Mouse (Mus musculus) intestine, embryonic 14.5 days (tissue): ENCODE measurements around the gene Sestd1. TPM values are rescaled to one million over a fixed set of nuclear protein-coding genes. Genes with fewer than 3 reads are reported as not detected.

Experiments
- ATAC-seq: fragments of 200-750 bp; cut with Nextera tagmentation; replicated peaks from 2 replicates; pipeline ENCODE4 v1.8.0; 2017; ENCODE audit warnings: low read depth, moderate number of reproducible peaks, moderate TSS enrichment, moderate library complexity; ENCODE audit not compliant: low FRiP score, low TSS enrichment
- DNase-seq: peaks from one replicate; pipeline ENCODE4 v3.0.0-alpha.2; 2018; ENCODE audit warnings: low spot score
- H3K27ac ChIP-seq: fragments of 300-500 bp; sonication (generic); 2 replicates; pipeline ENCODE4 v1.5.1; 2014; ENCODE audit warnings: low read depth, mild to moderate bottlenecking, control low read depth
- H3K27me3 ChIP-seq: fragments of 300-500 bp; sonication (generic); replicated peaks from 2 replicates; pipeline ENCODE4 v1.6.1; 2014; ENCODE audit warnings: low read length, control low read depth; ENCODE audit not compliant: control insufficient read depth, insufficient read depth
- H3K36me3 ChIP-seq: fragments of 300-500 bp; sonication (generic); 2 replicates; pipeline ENCODE4 v1.6.1; 2014; ENCODE audit warnings: low read length, control low read depth; ENCODE audit not compliant: control insufficient read depth, insufficient read depth
- H3K4me1 ChIP-seq: fragments of 300-500 bp; sonication (generic); replicated peaks from 2 replicates; pipeline ENCODE4 v1.6.1; 2014; ENCODE audit warnings: low read length, control low read depth, mixed read lengths; ENCODE audit not compliant: control insufficient read depth, insufficient read depth
- H3K4me2 ChIP-seq: fragments of 300-500 bp; sonication (generic); 2 replicates; pipeline ENCODE4 v1.6.1; 2014; ENCODE audit warnings: low read length
- H3K4me3 ChIP-seq: fragments of 300-500 bp; sonication (generic); 2 replicates; pipeline ENCODE4 v1.5.1; 2014; ENCODE audit warnings: low read depth, low read length, control low read depth, mixed read lengths
- H3K9ac ChIP-seq: fragments of 300-500 bp; sonication (generic); 2 replicates; pipeline ENCODE4 v1.6.1; 2014; ENCODE audit warnings: mild to moderate bottlenecking, low read length
- H3K9me3 ChIP-seq: fragments of 300-500 bp; sonication (generic); 2 replicates; pipeline ENCODE4 v1.6.1; 2016; ENCODE audit warnings: low read length, control low read depth; ENCODE audit not compliant: control insufficient read depth
- WGBS: fragments of 180-500 bp; shearing (Covaris S2); extraction: QIAGEN DNeasy Blood & Tissue Kit; methylation state at CpG from one replicate; pipeline ENCODE4 v1.1.7; 2014; 5-methylcytosine and 5-hydroxymethylcytosine counted together
- polyA plus RNA-seq: library from polyadenylated mRNA; unstranded; fragments of >200 nt; fragmentation: Nextera tagmentation; extraction: Ambion mirVana; gene quantifications from 2 replicates; pipeline ENCODE4 v1.2.1, GENCODE M21; 2014

The Sestd1 gene
- polyA plus RNA-seq, 1 experiment from 2014 or later = 20.3 TPM

DNA sequence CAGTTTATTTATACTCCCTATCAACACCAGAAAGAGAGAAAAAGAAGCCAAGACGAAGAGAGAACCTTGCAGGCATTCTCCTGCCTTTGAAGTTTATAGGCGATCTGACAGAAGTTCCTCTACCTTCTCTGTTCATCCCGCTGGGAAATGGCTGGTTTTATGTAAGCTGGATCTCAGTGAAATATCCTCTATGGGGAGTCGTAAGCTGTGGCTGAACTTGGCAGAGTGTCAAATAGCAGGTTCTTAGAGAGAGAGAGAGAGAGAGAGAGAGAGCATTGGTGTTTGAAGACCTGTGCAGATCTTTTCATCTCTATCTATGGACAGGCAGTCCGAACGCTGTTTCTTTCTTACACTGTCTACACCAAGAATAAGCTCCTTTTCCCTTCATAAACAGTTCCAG lies 107.0 kb downstream of the Sestd1 start:
- DNase-seq (no peak), ATAC-seq (no peak)
- peaks cover 30% of the 10 kb centered on the region for H3K4me1 ChIP-seq
- no peak overlapping the region for H3K9ac ChIP-seq
- WGBS = 46% methylated on average over 6 of the region's 6 CpGs
- H3K4me3 ChIP-seq = no peak overlapping the region
- H3K27ac ChIP-seq = no peak overlapping the region
- no peaks in the 10 kb centered on the region for H3K9me3 ChIP-seq
- no peak overlapping the region for H3K4me2 ChIP-seq
- no peaks in the 10 kb centered on the region for H3K36me3 ChIP-seq
- no peaks in the 10 kb centered on the region for H3K27me3 ChIP-seq

DNA sequence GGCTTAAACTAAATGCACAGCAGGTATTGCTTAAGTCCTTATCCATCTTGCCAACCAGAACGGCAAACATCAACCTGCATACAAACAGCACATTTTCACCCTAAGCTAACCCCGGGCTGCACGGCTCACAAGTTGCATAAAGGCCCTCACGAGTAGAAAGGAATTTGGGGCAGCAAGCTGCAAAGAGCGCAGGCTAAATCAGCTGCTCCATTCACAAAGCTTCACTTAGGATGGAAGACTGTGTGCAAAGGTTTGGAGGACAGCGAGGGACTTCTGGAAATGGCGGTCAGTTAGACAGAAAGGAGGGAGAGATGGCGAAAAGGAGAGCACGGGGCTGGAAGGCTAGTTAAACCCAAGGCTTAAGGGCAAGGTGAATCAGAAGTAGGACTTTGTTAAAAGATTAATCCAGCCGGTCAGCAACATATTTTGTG lies 108.1 kb downstream of the Sestd1 start:
- WGBS = 54% methylated on average over 10 of the region's 10 CpGs
- no peak for ATAC-seq

DNA sequence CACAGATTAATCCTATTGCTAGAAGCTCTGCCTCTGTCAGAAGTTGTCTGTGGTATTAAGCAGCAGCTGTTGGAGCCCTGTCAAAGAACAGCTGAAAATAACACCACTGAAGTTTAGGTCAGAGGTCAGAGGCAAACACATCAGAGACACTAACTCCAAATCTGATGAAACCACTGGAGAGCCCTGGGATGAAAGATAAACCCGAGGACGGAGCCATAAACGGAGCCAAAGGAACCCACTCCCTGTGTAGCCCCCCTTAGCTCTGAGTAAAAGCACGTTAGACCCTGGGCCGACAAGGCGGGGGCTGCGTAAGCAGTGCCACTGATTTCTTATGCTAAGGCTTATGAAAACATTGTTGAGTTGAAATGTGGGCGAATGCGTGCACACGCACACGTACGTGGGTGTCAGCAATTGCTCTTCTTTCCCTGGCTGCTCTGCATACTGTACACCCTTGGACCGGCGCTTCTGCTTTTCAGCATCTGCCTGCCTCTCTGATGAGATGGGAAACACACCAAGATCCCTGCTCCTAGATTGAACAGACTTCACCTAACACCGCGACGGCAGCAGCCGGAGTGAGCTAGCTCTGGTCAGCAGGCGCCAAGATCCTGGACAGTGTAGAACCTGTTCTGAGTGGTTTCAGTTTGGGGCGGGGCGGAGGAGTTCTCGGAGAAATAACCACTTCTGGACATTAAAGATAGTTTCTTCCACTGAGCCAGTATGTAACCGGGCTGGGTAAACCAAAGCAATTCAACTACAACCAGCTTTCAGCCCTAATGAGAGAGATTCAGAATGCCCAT lies 108.8 kb downstream of the Sestd1 start:
- ATAC-seq (peak; percentile 56), DNase-seq (no peak)
- no peaks in the 10 kb centered on the region for H3K36me3 ChIP-seq
- no peaks in the 10 kb centered on the region for H3K27me3 ChIP-seq
- no peak overlapping the region for H3K9ac ChIP-seq
- H3K4me1 ChIP-seq = peaks cover 30% of the 10 kb centered on the region
- peak overlapping the region; percentile 92 for H3K4me2 ChIP-seq
- no peaks in the 10 kb centered on the region for H3K9me3 ChIP-seq
- H3K4me3 ChIP-seq = peak overlapping the region; percentile 11; the same call in 1 of the 2 replicates
- 20% methylated on average over 23 of the region's 23 CpGs for WGBS
- peak overlapping the region; percentile 69 for H3K27ac ChIP-seq

More for the DNA sequence above, 108.1 kb downstream of the Sestd1 start:
- Histone ChIP-seq H3K9ac (no peak overlapping the region), H3K36me3 (no peaks in the 10 kb centered on the region), H3K27me3 (no peaks in the 10 kb centered on the region), H3K4me2 (peak overlapping the region; percentile 92), H3K4me3 (no peak overlapping the region), H3K9me3 (no peaks in the 10 kb centered on the region), H3K4me1 (peaks cover 30% of the 10 kb centered on the region), H3K27ac (peak overlapping the region; percentile 69; the same call in 1 of the 2 replicates)
- no peak for DNase-seq

DNA sequence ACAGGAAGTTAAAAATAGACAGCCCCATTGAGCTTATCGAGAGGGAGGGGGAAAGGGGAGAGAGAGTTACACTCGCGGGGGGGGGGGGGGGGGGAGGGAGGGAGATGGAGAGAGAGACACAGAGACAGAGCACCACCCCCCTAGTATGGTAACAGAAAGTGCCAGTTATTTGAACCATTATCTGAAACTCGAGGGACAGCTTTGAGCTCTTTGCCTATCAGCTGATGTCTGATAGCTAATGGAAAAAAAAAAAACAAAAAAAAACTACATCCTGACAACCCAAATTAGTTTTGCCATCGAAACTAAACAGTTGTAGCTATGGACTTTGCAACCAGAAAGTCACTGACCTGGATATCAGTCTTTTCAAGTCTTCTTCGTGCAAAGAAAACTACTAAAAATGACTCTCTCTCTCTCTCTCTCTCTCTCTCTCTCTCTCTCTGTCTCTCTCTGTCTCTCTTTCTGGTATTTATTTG lies 109.7 kb downstream of the Sestd1 start, which contains the start of gene Ccdc141:
Ccdc141 (minus strand) TSS at position 4 of the 473 bp plus-strand sequence.
- Histone ChIP-seq H3K9me3 (no peaks in the 10 kb centered on the region), H3K9ac (peak within 1 kb of the TSS; percentile 57), H3K4me3 (peak within 1 kb of the TSS; percentile 51), H3K27ac (peak within 1 kb of the TSS; percentile 69), H3K27me3 (no peaks in the 10 kb centered on the region), H3K36me3 (no peaks in the 10 kb centered on the region), H3K4me2 (peak within 1 kb of the TSS; percentile 92), H3K4me1 (peaks cover 30% of the 10 kb centered on the region)
- 6% methylated on average over 6 of the region's 6 CpGs for WGBS
- no peak for DNase-seq
- no peak for ATAC-seq

DNA sequence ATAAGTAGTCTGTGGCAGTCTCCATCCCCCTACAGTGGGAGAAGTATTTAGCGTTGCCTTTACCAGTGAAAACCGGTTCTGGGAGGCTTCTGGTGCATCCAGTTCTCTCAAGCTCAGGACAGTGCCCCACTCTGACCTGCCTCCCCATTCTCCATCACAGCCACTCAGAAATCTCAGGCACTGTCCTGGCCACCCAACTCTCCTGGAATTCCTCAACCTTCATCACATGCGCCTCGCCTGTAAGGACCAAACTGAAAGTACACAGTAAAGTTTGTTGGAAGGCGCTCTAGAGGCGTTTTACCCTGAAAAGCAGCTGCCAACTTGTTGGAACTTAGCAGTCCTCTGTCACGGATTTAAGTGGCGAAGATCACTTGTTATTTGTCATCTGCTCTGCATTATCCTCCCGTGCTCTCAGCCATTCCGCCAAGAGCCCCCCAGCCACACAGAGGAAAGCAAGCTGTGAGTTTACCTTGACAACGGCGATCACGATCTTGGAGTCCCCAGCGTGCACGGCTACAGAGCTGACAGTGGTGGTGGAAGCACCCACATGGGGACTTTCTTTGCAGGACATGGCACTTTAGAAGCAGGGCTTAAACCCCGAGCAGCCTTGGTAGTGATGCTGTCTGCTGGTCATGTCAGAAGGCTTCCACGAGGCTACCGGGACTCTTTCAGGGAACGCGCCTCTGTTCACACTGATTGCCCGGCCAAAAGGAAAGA lies 110.3 kb downstream of the Sestd1 start:
- DNase-seq = peak; percentile 82
- Histone ChIP-seq H3K27me3 (no peaks in the 10 kb centered on the region), H3K9ac (peak overlapping the region; percentile 57), H3K4me3 (peak overlapping the region; percentile 51), H3K4me2 (peak overlapping the region; percentile 92), H3K36me3 (no peaks in the 10 kb centered on the region), H3K27ac (peak overlapping the region; percentile 69), H3K9me3 (no peaks in the 10 kb centered on the region), H3K4me1 (peaks cover 30% of the 10 kb centered on the region)
- WGBS = 1% methylated on average over 21 of the region's 21 CpGs
- peak; percentile 67 for ATAC-seq

DNA sequence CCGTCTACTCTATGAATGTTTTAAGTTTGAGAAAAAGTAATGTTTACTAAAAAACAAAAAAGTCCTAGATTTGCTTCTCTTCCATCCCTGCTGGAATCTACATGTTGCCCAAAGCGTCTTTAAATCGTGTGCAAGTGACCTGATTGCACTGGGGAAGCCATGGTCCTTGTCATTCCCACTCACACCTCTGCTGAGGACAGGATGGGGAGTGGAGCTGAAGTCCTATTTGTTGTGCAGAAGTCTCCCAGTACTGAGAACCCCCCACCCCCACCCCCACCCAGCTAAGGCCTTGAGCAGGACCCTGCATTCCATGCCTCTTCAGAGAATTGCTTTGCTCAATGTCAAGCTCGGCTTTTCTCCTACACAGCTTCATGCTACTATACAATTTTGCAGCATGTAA lies 111.2 kb downstream of the Sestd1 start:
- H3K9ac ChIP-seq = no peak overlapping the region
- ATAC-seq = no peak
- peaks cover 29% of the 10 kb centered on the region for H3K4me1 ChIP-seq
- no peaks in the 10 kb centered on the region for H3K27me3 ChIP-seq
- no peak overlapping the region for H3K27ac ChIP-seq
- no peaks in the 10 kb centered on the region for H3K36me3 ChIP-seq
- no peaks in the 10 kb centered on the region for H3K9me3 ChIP-seq
- no peak for DNase-seq
- WGBS = 79% methylated on average over 4 of the region's 4 CpGs
- H3K4me2 ChIP-seq = peak overlapping the region; percentile 92; the same call in 1 of the 2 replicates
- H3K4me3 ChIP-seq = 0 out of 2 replicates have a peak overlapping the region, but pooled peaks have one; percentile 51

DNA sequence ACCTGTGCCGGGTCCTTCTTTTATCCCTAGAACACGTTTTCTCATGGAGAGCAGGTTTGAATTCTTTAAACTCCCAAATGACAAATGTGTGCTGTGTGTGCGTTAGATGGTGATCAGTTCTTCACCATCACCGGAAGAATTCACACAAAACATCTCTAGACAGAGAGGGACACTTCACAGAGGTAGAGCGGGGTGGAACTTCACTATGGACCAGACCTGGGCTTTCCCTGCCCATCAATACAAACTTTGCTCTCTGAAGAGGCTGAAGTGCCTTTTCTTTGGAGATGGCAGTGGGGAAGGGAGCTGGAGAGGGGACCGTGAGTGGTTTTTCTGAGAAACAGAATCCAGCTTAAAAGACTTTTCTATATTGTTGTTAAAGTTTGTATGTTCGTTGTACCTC lies 111.6 kb downstream of the Sestd1 start:
- Histone ChIP-seq H3K4me2 (no peak overlapping the region), H3K9me3 (no peaks in the 10 kb centered on the region), H3K4me1 (peaks cover 24% of the 10 kb centered on the region), H3K36me3 (no peaks in the 10 kb centered on the region), H3K4me3 (no peak overlapping the region), H3K27me3 (no peaks in the 10 kb centered on the region), H3K9ac (no peak overlapping the region), H3K27ac (no peak overlapping the region)
- no peak for ATAC-seq
- DNase-seq = no peak
- WGBS = 89% methylated on average over 7 of the region's 7 CpGs

DNA sequence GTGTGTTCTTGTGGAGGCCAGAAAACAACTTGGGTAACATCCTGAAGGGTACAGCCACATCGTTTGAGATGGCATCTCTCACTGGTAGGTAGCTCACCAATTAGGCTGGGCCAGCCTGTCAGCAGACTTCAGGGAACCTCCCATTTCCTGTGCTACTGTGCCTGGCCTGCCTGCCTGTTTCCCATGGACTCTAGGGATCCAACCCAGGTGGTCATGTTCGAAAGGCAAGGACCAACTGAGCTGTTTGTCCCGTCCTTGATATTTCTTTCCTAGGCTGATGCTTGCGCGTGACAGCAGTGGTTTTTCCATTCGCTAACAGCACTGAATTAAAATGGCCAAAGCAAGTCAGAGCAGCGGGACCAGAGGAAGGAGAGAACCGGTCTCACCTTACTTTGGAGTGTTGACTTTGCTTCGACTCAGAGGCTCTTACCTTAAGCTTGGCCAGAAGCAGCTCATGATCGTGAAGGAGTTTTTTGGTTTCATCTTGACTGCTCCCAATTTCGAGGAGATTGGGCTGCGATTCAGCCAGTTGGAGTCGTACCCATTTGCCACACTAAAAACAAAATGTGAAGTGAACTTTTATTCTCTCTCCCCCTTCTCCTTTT lies 112.2 kb downstream of the Sestd1 start:
- WGBS = 87% methylated on average over 13 of the region's 13 CpGs
- H3K27me3 ChIP-seq = no peaks in the 10 kb centered on the region
- no peaks in the 10 kb centered on the region for H3K9me3 ChIP-seq
- H3K4me3 ChIP-seq = no peak overlapping the region
- DNase-seq (no peak), ATAC-seq (no peak)
- no peak overlapping the region for H3K9ac ChIP-seq
- no peak overlapping the region for H3K4me2 ChIP-seq
- H3K36me3 ChIP-seq = no peaks in the 10 kb centered on the region
- peaks cover 21% of the 10 kb centered on the region for H3K4me1 ChIP-seq
- H3K27ac ChIP-seq = no peak overlapping the region
